Mouse (Mus musculus) lung, adult 2 months (tissue): ENCODE measurements around the gene Mrpl37.

Source experiments
- CTCF ChIP-seq: fragments of 200-500 bp; IDR thresholded peaks from 2 replicates; pipeline ENCODE4 v1.5.1; 2011; ENCODE audit warnings: mild to moderate bottlenecking, low read length, control low read depth; ENCODE audit not compliant: insufficient read depth
- POLR2A ChIP-seq: fragments of 200-500 bp; IDR thresholded peaks from 2 replicates; pipeline ENCODE4 v1.6.1; 2011; ENCODE audit warnings: low read depth, mild to moderate bottlenecking, control low read depth, low read length, borderline replicate concordance; ENCODE audit errors: extremely low read depth

DNA sequence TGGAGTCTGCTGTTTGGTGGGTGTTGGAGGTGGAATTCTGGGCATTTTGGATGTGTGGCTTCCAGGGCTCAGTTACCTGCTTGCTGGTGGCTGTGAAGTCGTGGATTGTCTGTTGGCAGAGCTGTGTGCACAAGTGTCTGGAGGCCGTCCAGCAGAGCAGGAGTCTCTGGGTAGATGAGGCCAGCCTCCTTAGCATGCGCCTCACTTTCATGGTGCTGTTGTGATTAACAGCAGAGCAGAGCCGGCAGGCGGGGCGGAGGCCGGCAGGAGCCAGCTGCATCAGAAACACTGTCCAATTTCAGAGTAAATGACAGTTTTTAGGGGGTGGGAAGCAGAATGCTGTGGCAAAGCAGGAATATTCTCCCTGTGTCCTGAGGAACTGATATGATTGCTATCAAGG is 47.6 kb downstream of the Mrpl37 start:
- TF ChIP-seq POLR2A (no peak), CTCF (no peak)
